Mouse (Mus musculus): ENCODE results near the gene Pam16. TPM values are rescaled to one million over a fixed set of nuclear protein-coding genes. Genes with fewer than 3 reads are reported as not detected.

Gene Pam16
- polyA plus RNA-seq, 1 experiment from 2014 or later, result 86.8 TPM

- Histone ChIP-seq H3K4me1 (ENCODE audit: control insufficient read depth, insufficient read depth, low read length) (peaks cover 51% of the 10 kb centered on the region), H3K4me2 (ENCODE audit: low read depth, low read length) (no peak overlapping the region), H3K9ac (ENCODE audit: low read depth, low read length) (no peak overlapping the region), H3K27ac (ENCODE audit: low read length) (peak overlapping the region; percentile 55), H3K4me3 (ENCODE audit: low read length) (no peak overlapping the region), H3K36me3 (ENCODE audit: control insufficient read depth, insufficient read depth, low read length) (peaks cover 7% of the 10 kb centered on the region; the same call in 1 of the 2 replicates), H3K9me3 (ENCODE audit: control insufficient read depth, low read length) (no peaks in the 10 kb centered on the region), H3K27me3 (replicated peaks; ENCODE audit: control insufficient read depth, insufficient read depth, low read length) (no peaks in the 10 kb centered on the region)
- WGBS, result 70% methylated on average over 9 of the region's 9 CpGs
- no peak for ATAC-seq
Observed at GRCm38 (mm10) chr16:4656571-4657081, 31.8 kb upstream of the Pam16 start.

- WGBS, result 35% methylated on average over 11 of the region's 11 CpGs
- ATAC-seq, result peak; percentile 21; the same call in 1 of the 2 replicates
- Histone ChIP-seq H3K4me2 (ENCODE audit: low read depth, low read length) (peak overlapping the region; percentile 8; the same call in 1 of the 2 replicates), H3K9ac (ENCODE audit: low read depth, low read length) (peak overlapping the region; percentile 54), H3K36me3 (ENCODE audit: control insufficient read depth, insufficient read depth, low read length) (0 out of 2 replicates have a peak, but pooled peaks cover 4% of the 10 kb centered on the region), H3K9me3 (ENCODE audit: control insufficient read depth, low read length) (no peaks in the 10 kb centered on the region), H3K27ac (ENCODE audit: low read length) (peak overlapping the region; percentile 72), H3K4me3 (ENCODE audit: low read length) (no peak overlapping the region), H3K4me1 (ENCODE audit: control insufficient read depth, insufficient read depth, low read length) (peaks cover 55% of the 10 kb centered on the region), H3K27me3 (replicated peaks; ENCODE audit: control insufficient read depth, insufficient read depth, low read length) (no peaks in the 10 kb centered on the region)
Observed at GRCm38 (mm10) chr16:4655764-4656570, 31.2 kb upstream of the Pam16 start.

- Histone ChIP-seq H3K4me2 (ENCODE audit: low read depth, low read length) (peak overlapping the region; percentile 8; the same call in 1 of the 2 replicates), H3K9ac (ENCODE audit: low read depth, low read length) (peak overlapping the region; percentile 54), H3K4me3 (ENCODE audit: low read length) (no peak overlapping the region), H3K36me3 (ENCODE audit: control insufficient read depth, insufficient read depth, low read length) (peaks cover 4% of the 10 kb centered on the region; the same call in 1 of the 2 replicates), H3K9me3 (ENCODE audit: control insufficient read depth, low read length) (no peaks in the 10 kb centered on the region), H3K27ac (ENCODE audit: low read length) (peak overlapping the region; percentile 72), H3K27me3 (replicated peaks; ENCODE audit: control insufficient read depth, insufficient read depth, low read length) (no peaks in the 10 kb centered on the region), H3K4me1 (ENCODE audit: control insufficient read depth, insufficient read depth, low read length) (peaks cover 55% of the 10 kb centered on the region)
- 50% methylated on average over 4 of the region's 4 CpGs for WGBS
- ATAC-seq, result peak; percentile 83
Observed at GRCm38 (mm10) chr16:4655251-4655734, 30.5 kb upstream of the Pam16 start.

- Histone ChIP-seq H3K36me3 (ENCODE audit: control insufficient read depth, insufficient read depth, low read length) (peaks cover 6% of the 10 kb centered on the region; the same call in 1 of the 2 replicates), H3K27ac (ENCODE audit: low read length) (peak overlapping the region; percentile 72), H3K9me3 (ENCODE audit: control insufficient read depth, low read length) (no peaks in the 10 kb centered on the region), H3K9ac (ENCODE audit: low read depth, low read length) (peak overlapping the region; percentile 54; the same call in 1 of the 2 replicates), H3K27me3 (replicated peaks; ENCODE audit: control insufficient read depth, insufficient read depth, low read length) (no peaks in the 10 kb centered on the region), H3K4me2 (ENCODE audit: low read depth, low read length) (no peak overlapping the region), H3K4me3 (ENCODE audit: low read length) (no peak overlapping the region), H3K4me1 (ENCODE audit: control insufficient read depth, insufficient read depth, low read length) (peaks cover 55% of the 10 kb centered on the region)
- no peak; the same call in none of the 2 replicates for ATAC-seq
- WGBS, result 81% methylated on average over 10 of the region's 10 CpGs
Observed at GRCm38 (mm10) chr16:4654706-4655105, 29.9 kb upstream of the Pam16 start.

- Histone ChIP-seq H3K4me2 (ENCODE audit: low read depth, low read length) (no peak overlapping the region), H3K36me3 (ENCODE audit: control insufficient read depth, insufficient read depth, low read length) (peaks cover 16% of the 10 kb centered on the region; the same call in 1 of the 2 replicates), H3K27ac (ENCODE audit: low read length) (no peak overlapping the region), H3K9me3 (ENCODE audit: control insufficient read depth, low read length) (no peaks in the 10 kb centered on the region), H3K4me3 (ENCODE audit: low read length) (no peak overlapping the region), H3K27me3 (replicated peaks; ENCODE audit: control insufficient read depth, insufficient read depth, low read length) (no peaks in the 10 kb centered on the region), H3K9ac (ENCODE audit: low read depth, low read length) (no peak overlapping the region), H3K4me1 (ENCODE audit: control insufficient read depth, insufficient read depth, low read length) (peaks cover 45% of the 10 kb centered on the region)
- WGBS, result 65% methylated on average over 4 of the region's 4 CpGs
- no peak for ATAC-seq
Observed at GRCm38 (mm10) chr16:4652707-4653416, 28.1 kb upstream of the Pam16 start.

- Histone ChIP-seq H3K9ac (ENCODE audit: low read depth, low read length) (no peak overlapping the region), H3K4me1 (ENCODE audit: control insufficient read depth, insufficient read depth, low read length) (peaks cover 50% of the 10 kb centered on the region), H3K27ac (ENCODE audit: low read length) (0 out of 2 replicates have a peak overlapping the region, but pooled peaks have one; percentile 18), H3K36me3 (ENCODE audit: control insufficient read depth, insufficient read depth, low read length) (peaks cover 16% of the 10 kb centered on the region; the same call in 1 of the 2 replicates), H3K4me2 (ENCODE audit: low read depth, low read length) (no peak overlapping the region), H3K4me3 (ENCODE audit: low read length) (no peak overlapping the region), H3K27me3 (replicated peaks; ENCODE audit: control insufficient read depth, insufficient read depth, low read length) (no peaks in the 10 kb centered on the region), H3K9me3 (ENCODE audit: control insufficient read depth, low read length) (no peaks in the 10 kb centered on the region)
- WGBS, result 67% methylated on average over 7 of the region's 7 CpGs
- no peak for ATAC-seq
Observed at GRCm38 (mm10) chr16:4651624-4652023, 26.8 kb upstream of the Pam16 start.

GRCm38 (mm10) chr16:4651081-4651480 lies 26.3 kb upstream of the Pam16 start:
- no peak overlapping the region; the same call in 1 of the 2 replicates for H3K27ac ChIP-seq (ENCODE audit: low read length)
- H3K9me3 ChIP-seq (ENCODE audit: control insufficient read depth, low read length), result no peaks in the 10 kb centered on the region
- no peak overlapping the region for H3K4me2 ChIP-seq (ENCODE audit: low read depth, low read length)
- no peaks in the 10 kb centered on the region for H3K27me3 ChIP-seq (replicated peaks; ENCODE audit: control insufficient read depth, insufficient read depth, low read length)
- peaks cover 49% of the 10 kb centered on the region for H3K4me1 ChIP-seq (ENCODE audit: control insufficient read depth, insufficient read depth, low read length)
- no peak overlapping the region for H3K4me3 ChIP-seq (ENCODE audit: low read length)
- ATAC-seq, result no peak
- peaks cover 16% of the 10 kb centered on the region; the same call in 1 of the 2 replicates for H3K36me3 ChIP-seq (ENCODE audit: control insufficient read depth, insufficient read depth, low read length)
- H3K9ac ChIP-seq (ENCODE audit: low read depth, low read length), result no peak overlapping the region
- 90% methylated on average over 1 of the region's 1 CpGs for WGBS

GRCm38 (mm10) chr16:4650161-4650560 lies 25.4 kb upstream of the Pam16 start:
- no peak overlapping the region for H3K4me2 ChIP-seq (ENCODE audit: low read depth, low read length)
- H3K9me3 ChIP-seq (ENCODE audit: control insufficient read depth, low read length), result no peaks in the 10 kb centered on the region
- H3K4me1 ChIP-seq (ENCODE audit: control insufficient read depth, insufficient read depth, low read length), result peaks cover 40% of the 10 kb centered on the region
- H3K9ac ChIP-seq (ENCODE audit: low read depth, low read length), result no peak overlapping the region
- 84% methylated on average over 3 of the region's 3 CpGs for WGBS
- no peak overlapping the region for H3K27ac ChIP-seq (ENCODE audit: low read length)
- no peak for ATAC-seq
- H3K27me3 ChIP-seq (replicated peaks; ENCODE audit: control insufficient read depth, insufficient read depth, low read length), result no peaks in the 10 kb centered on the region
- H3K36me3 ChIP-seq (ENCODE audit: control insufficient read depth, insufficient read depth, low read length), result peaks cover 16% of the 10 kb centered on the region; the same call in 1 of the 2 replicates
- H3K4me3 ChIP-seq (ENCODE audit: low read length), result no peak overlapping the region

- Histone ChIP-seq H3K9ac (ENCODE audit: low read depth, low read length) (no peak overlapping the region), H3K4me2 (ENCODE audit: low read depth, low read length) (no peak overlapping the region), H3K4me3 (ENCODE audit: low read length) (no peak overlapping the region), H3K27ac (ENCODE audit: low read length) (no peak overlapping the region), H3K4me1 (ENCODE audit: control insufficient read depth, insufficient read depth, low read length) (peaks cover 36% of the 10 kb centered on the region), H3K9me3 (ENCODE audit: control insufficient read depth, low read length) (no peaks in the 10 kb centered on the region), H3K27me3 (replicated peaks; ENCODE audit: control insufficient read depth, insufficient read depth, low read length) (no peaks in the 10 kb centered on the region), H3K36me3 (ENCODE audit: control insufficient read depth, insufficient read depth, low read length) (peaks cover 16% of the 10 kb centered on the region; the same call in 1 of the 2 replicates)
- 85% methylated on average over 11 of the region's 11 CpGs for WGBS
- ATAC-seq, result no peak
Observed at GRCm38 (mm10) chr16:4649692-4650091, 24.9 kb upstream of the Pam16 start.

Measured in intestine, embryonic 16.5 days (tissue).